Mouse (Mus musculus) heart, embryonic 12.5 days (tissue): ENCODE data around the gene Gpc5. TPM values are rescaled to one million over a fixed set of nuclear protein-coding genes. Genes with fewer than 3 reads are reported as not detected.
A peak's percentile ranks its signal among the peaks of the same experiment; 100 is the strongest.

Experiments
- ATAC-seq: fragments of 200-750 bp; cut with Nextera tagmentation; 2 replicates; pipeline ENCODE4 v1.8.0; 2017; ENCODE audit warnings: moderate TSS enrichment, moderate library complexity; ENCODE audit not compliant: insufficient number of reproducible peaks, low FRiP score
- H3K27ac ChIP-seq: fragments of 300-500 bp; sonication (generic); 2 replicates; pipeline ENCODE4 v1.5.1; 2016; ENCODE audit warnings: mild to moderate bottlenecking, moderate library complexity; ENCODE audit not compliant: poor library complexity, severe bottlenecking
- H3K27me3 ChIP-seq: fragments of 300-500 bp; sonication (generic); replicated peaks from 2 replicates; pipeline ENCODE4 v1.6.1; 2016; ENCODE audit warnings: mild to moderate bottlenecking, moderate library complexity
- H3K36me3 ChIP-seq: fragments of 300-500 bp; sonication (generic); 2 replicates; pipeline ENCODE4 v1.6.1; 2016; ENCODE audit warnings: mild to moderate bottlenecking, moderate library complexity
- H3K4me1 ChIP-seq: fragments of 300-500 bp; sonication (generic); replicated peaks from 2 replicates; pipeline ENCODE4 v1.6.1; 2016; ENCODE audit warnings: mild to moderate bottlenecking
- H3K4me2 ChIP-seq: fragments of 300-500 bp; sonication (generic); 2 replicates; pipeline ENCODE4 v1.6.1; 2016; ENCODE audit warnings: mild to moderate bottlenecking, moderate library complexity
- H3K4me3 ChIP-seq: fragments of 300-500 bp; sonication (generic); 2 replicates; pipeline ENCODE4 v1.5.1; 2016; ENCODE audit warnings: mild to moderate bottlenecking
- H3K9ac ChIP-seq: fragments of 300-500 bp; sonication (generic); 2 replicates; pipeline ENCODE4 v1.6.1; 2016; ENCODE audit warnings: mild to moderate bottlenecking, moderate library complexity
- H3K9me3 ChIP-seq: fragments of 300-500 bp; sonication (generic); replicated peaks from 2 replicates; pipeline ENCODE4 v1.6.1; 2016; ENCODE audit warnings: mild to moderate bottlenecking, moderate library complexity
- WGBS: fragments of 180-500 bp; shearing (Covaris S2); methylation state at CpG from one replicate; pipeline ENCODE4 v1.1.7; 2016; 5-methylcytosine and 5-hydroxymethylcytosine counted together
- polyA plus RNA-seq: library from polyadenylated mRNA; unstranded; fragments of >200 nt; fragmentation: Nextera tagmentation; extraction: Ambion mirVana; gene quantifications from 2 replicates; pipeline ENCODE4 v1.2.1, GENCODE M21; 2016

Gpc5 gene
- polyA plus RNA-seq, 1 experiment from 2014 or later, result 0.57 TPM

DNA sequence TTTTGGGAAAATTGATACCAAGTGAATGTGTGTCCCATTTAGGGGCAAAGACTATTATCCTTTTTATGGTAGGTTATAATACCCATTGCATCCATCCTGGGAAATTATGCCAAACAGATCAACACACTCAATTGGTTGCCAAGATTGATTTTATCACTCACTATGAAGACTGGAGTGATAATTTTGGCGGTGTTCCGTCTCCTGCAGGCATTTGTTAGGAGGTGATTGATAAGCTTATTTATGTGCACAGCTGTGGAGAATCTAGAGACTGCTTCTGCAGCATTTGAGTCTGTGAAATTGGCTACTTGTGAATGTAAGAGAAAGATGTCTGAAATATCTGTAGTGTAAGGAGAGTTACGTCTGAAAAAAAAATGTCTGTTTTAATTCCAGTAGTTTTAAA, 340.0 kb downstream of the Gpc5 start:
- no peak overlapping the region for H3K4me3 ChIP-seq
- H3K4me1 ChIP-seq, result peaks cover 6% of the 10 kb centered on the region; the same call in 1 of the 2 replicates
- H3K36me3 ChIP-seq, result no peaks in the 10 kb centered on the region
- H3K9ac ChIP-seq, result no peak overlapping the region
- ATAC-seq, result no peak
- WGBS, result 16% methylated on average over 3 of the region's 3 CpGs
- no peaks in the 10 kb centered on the region for H3K27me3 ChIP-seq
- H3K27ac ChIP-seq, result no peak overlapping the region
- no peak overlapping the region for H3K4me2 ChIP-seq
- no peaks in the 10 kb centered on the region for H3K9me3 ChIP-seq

DNA sequence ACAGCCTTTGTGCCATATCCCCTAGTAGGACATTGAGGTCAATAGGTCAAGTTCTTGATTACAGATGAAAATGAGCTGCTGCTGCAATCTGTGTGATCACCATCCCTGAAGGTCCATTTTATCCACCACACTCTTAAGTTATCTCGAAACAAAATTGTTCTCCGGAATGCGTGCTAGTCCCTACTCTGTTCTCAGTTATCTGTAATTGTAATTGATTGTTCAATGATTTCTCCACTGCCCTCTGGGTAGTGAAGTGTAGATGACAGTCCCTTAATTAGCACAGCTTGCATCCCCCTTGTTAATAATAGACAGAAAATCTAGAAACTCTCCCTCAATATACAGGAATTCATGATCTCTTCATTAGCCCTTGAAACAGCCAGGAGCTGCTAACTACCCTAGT, 340.4 kb downstream of the Gpc5 start:
- WGBS, result 26% methylated on average over 3 of the region's 3 CpGs
- no peak overlapping the region for H3K27ac ChIP-seq
- no peak overlapping the region for H3K9ac ChIP-seq
- H3K9me3 ChIP-seq, result no peaks in the 10 kb centered on the region
- peaks cover 6% of the 10 kb centered on the region; the same call in 1 of the 2 replicates for H3K4me1 ChIP-seq
- no peak overlapping the region for H3K4me2 ChIP-seq
- H3K27me3 ChIP-seq, result no peaks in the 10 kb centered on the region
- no peaks in the 10 kb centered on the region for H3K36me3 ChIP-seq
- no peak for ATAC-seq
- H3K4me3 ChIP-seq, result no peak overlapping the region

GRCm38 (mm10) chr14:115436617-115437016, 344.6 kb downstream of the Gpc5 start:
- no peak overlapping the region for H3K4me3 ChIP-seq
- peak; percentile 91 for ATAC-seq
- no peaks in the 10 kb centered on the region for H3K27me3 ChIP-seq
- peaks cover 6% of the 10 kb centered on the region; the same call in 1 of the 2 replicates for H3K4me1 ChIP-seq
- peak overlapping the region; percentile 73 for H3K27ac ChIP-seq
- H3K9ac ChIP-seq, result no peak overlapping the region
- no peaks in the 10 kb centered on the region for H3K36me3 ChIP-seq
- 3% methylated on average over 2 of the region's 2 CpGs for WGBS
- no peaks in the 10 kb centered on the region for H3K9me3 ChIP-seq
- no peak overlapping the region for H3K4me2 ChIP-seq

DNA sequence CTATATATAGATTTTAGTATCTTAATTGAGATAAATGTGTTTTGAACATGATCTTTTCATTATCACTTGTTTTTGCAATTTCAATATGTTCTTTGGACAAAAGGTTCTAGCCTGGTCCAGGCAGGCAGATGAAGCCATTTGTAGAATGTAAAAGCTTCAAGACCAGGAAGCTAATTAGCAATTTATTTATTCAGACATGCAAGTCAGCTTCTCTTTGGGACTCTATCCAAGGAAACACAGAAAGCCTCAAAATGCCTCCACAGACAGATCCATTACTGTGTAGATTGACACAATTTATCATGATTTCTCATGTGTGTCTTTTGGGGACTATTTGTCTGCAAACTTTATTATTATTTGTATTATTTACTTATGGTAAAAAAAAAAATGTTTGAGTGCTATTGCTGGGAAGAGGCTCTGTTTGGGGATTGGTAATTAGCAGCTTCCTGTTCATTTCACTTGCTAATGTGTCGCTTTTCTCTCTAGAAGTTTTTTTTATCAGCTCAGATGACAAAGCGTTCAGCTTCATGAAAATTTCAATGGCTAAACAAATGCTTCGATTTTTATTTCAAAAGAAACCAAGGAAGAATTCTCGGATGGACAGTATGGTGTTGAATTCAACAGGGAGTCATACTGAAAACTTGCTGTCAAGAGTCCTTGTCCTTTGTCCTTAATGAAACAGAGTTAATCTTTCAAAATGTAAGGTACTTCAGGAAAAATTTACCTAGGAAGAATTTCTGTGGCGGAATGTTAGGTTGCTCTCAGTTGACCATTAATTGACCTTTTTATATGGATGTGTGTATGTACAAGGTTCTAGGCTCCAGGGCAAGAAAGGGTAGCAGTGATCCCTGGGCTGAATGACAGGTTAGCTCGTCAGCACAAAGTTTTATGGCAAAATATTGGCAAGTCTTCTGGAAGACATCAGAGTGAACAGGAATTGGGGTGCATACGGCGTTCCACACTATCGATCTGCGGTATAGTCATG, 353.1 kb downstream of the Gpc5 start:
- no peaks in the 10 kb centered on the region for H3K9me3 ChIP-seq
- H3K4me2 ChIP-seq, result no peak overlapping the region
- no peaks in the 10 kb centered on the region for H3K36me3 ChIP-seq
- H3K9ac ChIP-seq, result no peak overlapping the region
- WGBS, result 77% methylated on average over 10 of the region's 10 CpGs
- ATAC-seq, result no peak
- H3K4me1 ChIP-seq, result no peaks in the 10 kb centered on the region
- no peak overlapping the region for H3K4me3 ChIP-seq
- H3K27me3 ChIP-seq, result no peaks in the 10 kb centered on the region
- H3K27ac ChIP-seq, result no peak overlapping the region

GRCm38 (mm10) chr14:115450938-115451337, 358.9 kb downstream of the Gpc5 start:
- WGBS, result 44% methylated on average over 2 of the region's 2 CpGs
- ATAC-seq, result no peak

GRCm38 (mm10) chr14:115467960-115468359, 375.9 kb downstream of the Gpc5 start:
- Histone ChIP-seq H3K4me1 (no peaks in the 10 kb centered on the region), H3K27me3 (no peaks in the 10 kb centered on the region), H3K27ac (no peak overlapping the region), H3K4me2 (no peak overlapping the region), H3K4me3 (no peak overlapping the region), H3K36me3 (no peaks in the 10 kb centered on the region), H3K9ac (no peak overlapping the region), H3K9me3 (no peaks in the 10 kb centered on the region)
- ATAC-seq, result no peak
- WGBS, result 52% methylated on average over 5 of the region's 5 CpGs

More at GRCm38 (mm10) chr14:115450938-115451337, 358.9 kb downstream of the Gpc5 start:
- Histone ChIP-seq H3K9me3 (no peaks in the 10 kb centered on the region), H3K4me1 (no peaks in the 10 kb centered on the region), H3K4me2 (no peak overlapping the region), H3K27me3 (no peaks in the 10 kb centered on the region), H3K9ac (no peak overlapping the region), H3K4me3 (no peak overlapping the region), H3K36me3 (no peaks in the 10 kb centered on the region), H3K27ac (no peak overlapping the region)

DNA sequence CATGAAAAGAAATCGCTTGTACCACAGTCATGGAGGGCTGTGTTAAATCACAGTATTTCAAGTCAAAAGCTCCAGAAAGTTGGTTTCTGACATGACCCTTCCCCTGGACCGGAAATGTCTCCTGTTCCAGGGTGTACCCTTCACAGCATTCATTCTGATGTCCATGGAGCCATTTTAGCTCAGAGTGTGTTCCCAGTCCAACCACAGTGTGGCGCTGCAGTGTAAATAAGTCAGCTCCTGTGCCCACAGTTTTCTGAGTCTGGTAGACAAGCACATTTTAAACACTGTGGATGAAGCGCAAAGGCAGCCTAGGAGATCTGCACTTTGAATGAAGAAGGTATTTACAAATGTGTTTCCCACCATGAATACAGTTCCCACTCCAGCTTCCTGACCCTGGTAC, 383.2 kb downstream of the Gpc5 start:
- Histone ChIP-seq H3K4me1 (peaks cover 4% of the 10 kb centered on the region; the same call in 1 of the 2 replicates), H3K9me3 (no peaks in the 10 kb centered on the region), H3K27me3 (no peaks in the 10 kb centered on the region), H3K9ac (no peak overlapping the region), H3K36me3 (no peaks in the 10 kb centered on the region), H3K4me3 (no peak overlapping the region), H3K27ac (no peak overlapping the region), H3K4me2 (no peak overlapping the region)
- ATAC-seq, result no peak
- WGBS, result 37% methylated on average over 4 of the region's 4 CpGs

GRCm38 (mm10) chr14:115477360-115477759, 385.3 kb downstream of the Gpc5 start:
- 46% methylated on average over 14 of the region's 14 CpGs for WGBS
- Histone ChIP-seq H3K4me1 (peaks cover 4% of the 10 kb centered on the region; the same call in 1 of the 2 replicates), H3K36me3 (no peaks in the 10 kb centered on the region), H3K4me2 (peak overlapping the region; percentile 33; the same call in 1 of the 2 replicates), H3K9ac (no peak overlapping the region), H3K27me3 (no peaks in the 10 kb centered on the region), H3K27ac (no peak overlapping the region), H3K4me3 (no peak overlapping the region), H3K9me3 (no peaks in the 10 kb centered on the region)
- no peak for ATAC-seq

- H3K4me3 ChIP-seq, result no peak overlapping the region
- H3K9me3 ChIP-seq, result no peaks in the 10 kb centered on the region
- no peak for ATAC-seq
- H3K36me3 ChIP-seq, result no peaks in the 10 kb centered on the region
- H3K27me3 ChIP-seq, result no peaks in the 10 kb centered on the region
- no peaks in the 10 kb centered on the region for H3K4me1 ChIP-seq
- no peak overlapping the region for H3K4me2 ChIP-seq
- no peak overlapping the region for H3K27ac ChIP-seq
- H3K9ac ChIP-seq, result no peak overlapping the region
Measured at GRCm38 (mm10) chr14:115485090-115485489, 393.1 kb downstream of the Gpc5 start.

GRCm38 (mm10) chr14:115500794-115501193, 408.8 kb downstream of the Gpc5 start:
- H3K9ac ChIP-seq, result no peak overlapping the region
- H3K4me3 ChIP-seq, result no peak overlapping the region
- 70% methylated on average over 6 of the region's 6 CpGs for WGBS
- no peaks in the 10 kb centered on the region for H3K9me3 ChIP-seq
- no peak overlapping the region for H3K27ac ChIP-seq
- no peaks in the 10 kb centered on the region for H3K27me3 ChIP-seq
- no peaks in the 10 kb centered on the region for H3K4me1 ChIP-seq
- H3K4me2 ChIP-seq, result no peak overlapping the region
- H3K36me3 ChIP-seq, result no peaks in the 10 kb centered on the region
- no peak for ATAC-seq

DNA sequence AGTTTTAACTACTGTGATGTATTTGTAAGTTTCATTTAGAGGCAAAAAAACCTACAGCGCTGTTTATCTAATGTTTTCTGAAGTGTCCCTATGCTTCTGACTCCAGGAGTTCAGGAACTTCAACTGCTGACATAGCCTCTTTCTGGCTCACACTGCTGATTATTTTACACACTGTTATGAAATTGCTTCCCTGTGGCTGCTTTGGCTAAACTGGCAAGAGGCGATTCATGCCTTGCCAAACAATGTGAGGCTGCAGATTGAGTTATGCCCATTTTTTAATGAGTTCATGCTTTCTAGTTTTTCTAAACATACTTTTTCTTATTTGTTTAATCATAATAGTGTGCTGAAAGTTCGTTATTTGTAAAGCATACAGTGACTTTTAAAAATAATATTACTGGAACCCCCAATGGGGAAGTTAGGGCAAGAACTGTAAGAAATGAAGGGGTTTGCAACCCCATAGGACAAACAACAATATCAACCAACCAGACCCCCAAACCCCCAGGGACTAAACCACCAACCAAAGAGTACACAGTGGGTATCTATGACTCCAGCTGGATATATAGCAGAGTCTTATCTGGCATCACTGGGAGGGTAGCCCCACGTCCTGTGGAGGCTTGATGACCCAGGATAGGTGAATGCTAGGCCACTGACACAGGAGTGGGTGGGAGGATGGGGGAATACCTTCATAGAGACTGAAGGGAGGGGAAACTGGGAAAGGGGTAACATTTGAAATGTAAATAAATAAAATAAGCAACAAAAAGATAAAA, 454.7 kb downstream of the Gpc5 start:
- no peak overlapping the region for H3K27ac ChIP-seq
- no peak overlapping the region for H3K4me3 ChIP-seq
- H3K9me3 ChIP-seq, result no peaks in the 10 kb centered on the region
- H3K9ac ChIP-seq, result no peak overlapping the region
- no peaks in the 10 kb centered on the region for H3K36me3 ChIP-seq
- no peak for ATAC-seq
- WGBS, result 71% methylated on average over 4 of the region's 4 CpGs
- H3K4me2 ChIP-seq, result no peak overlapping the region
- H3K27me3 ChIP-seq, result no peaks in the 10 kb centered on the region
- H3K4me1 ChIP-seq, result no peaks in the 10 kb centered on the region
